Mouse (Mus musculus): ENCODE results near the gene Tcte3.
"Not testable (repeated sequence)": the region's sequence is repeated elsewhere in the genome, so short reads cannot be mapped to it uniquely, and the experiment has no call there.

Gene Tcte3

DNA sequence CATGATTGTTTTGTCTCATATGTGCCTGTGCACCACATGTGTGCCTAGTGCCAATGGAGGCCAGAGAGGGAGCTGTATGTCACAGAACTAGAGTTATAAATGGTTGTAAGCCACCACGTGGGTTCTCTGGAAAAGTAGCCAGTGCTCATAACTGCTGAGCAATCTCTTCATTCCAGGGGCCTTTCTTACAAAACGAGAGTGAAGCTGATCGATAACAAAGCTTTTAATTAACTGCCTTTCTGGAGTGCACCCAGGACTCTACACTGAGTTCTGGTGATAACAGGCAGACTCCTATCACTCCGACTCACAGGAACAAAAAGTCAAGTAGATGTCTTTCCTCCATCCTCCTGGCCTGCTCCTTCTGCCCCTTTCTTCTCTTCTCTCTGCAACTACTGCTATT lies 9.9 kb downstream of the Tcte3 start:
- DNase-seq (ENCODE audit: low read depth): not testable (repeated sequence)

DNA sequence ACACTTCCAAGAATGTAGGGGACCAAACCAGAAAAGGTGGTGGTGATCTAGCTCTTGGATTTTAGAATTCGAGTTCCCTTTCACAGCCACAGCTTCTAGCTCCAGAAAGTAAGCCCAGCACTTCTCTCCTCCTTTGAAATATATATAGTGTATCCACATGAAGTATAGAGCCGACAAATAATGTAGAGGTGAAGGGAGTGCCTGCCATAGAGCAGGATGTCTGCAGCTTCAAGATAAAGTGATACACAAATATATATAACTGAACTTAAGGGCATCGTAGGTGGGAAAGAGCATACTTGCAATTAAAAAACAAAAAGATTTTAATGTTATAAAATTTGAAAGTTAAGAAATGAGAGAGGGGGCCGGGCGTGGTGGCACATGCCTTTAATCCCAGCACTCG lies 15.8 kb downstream of the Tcte3 start:
- not testable (repeated sequence) for DNase-seq (ENCODE audit: low read depth)

DNA sequence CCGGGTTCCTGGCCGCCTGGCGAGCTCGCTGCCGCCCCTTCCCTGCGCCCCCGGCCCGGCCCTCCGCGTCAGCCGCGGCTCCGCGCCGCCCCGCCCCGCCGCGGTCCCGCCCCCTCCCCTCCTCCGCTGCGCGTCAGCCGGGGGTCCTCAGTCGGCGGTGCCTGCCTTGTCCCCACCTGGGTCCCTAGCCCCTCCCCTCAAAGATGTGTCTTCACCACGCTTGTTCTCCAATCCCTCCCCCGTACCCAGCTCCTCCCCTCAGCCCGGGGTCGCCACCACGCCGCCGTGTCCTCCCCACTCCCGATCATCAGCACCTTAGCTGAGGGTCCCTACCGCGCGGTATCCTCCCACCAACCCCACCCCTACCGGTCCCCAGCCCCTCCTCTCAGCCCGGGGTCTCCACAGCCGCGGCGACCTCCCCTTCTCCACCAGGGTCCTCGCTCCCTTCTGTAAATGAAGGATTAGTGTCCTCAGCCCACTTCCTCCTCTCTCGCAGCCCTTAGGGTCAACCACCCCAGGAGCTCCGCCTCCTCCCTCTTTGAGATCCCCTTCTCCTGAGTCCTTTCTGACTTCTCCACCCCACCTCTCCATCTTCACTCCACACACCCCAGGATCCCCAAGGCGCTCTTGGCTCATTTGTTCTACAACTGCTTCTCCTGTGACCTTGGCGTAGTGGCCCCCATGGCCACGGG lies 16.6 kb downstream of the Tcte3 start:
- not testable (repeated sequence) for DNase-seq (ENCODE audit: low read depth)

DNA sequence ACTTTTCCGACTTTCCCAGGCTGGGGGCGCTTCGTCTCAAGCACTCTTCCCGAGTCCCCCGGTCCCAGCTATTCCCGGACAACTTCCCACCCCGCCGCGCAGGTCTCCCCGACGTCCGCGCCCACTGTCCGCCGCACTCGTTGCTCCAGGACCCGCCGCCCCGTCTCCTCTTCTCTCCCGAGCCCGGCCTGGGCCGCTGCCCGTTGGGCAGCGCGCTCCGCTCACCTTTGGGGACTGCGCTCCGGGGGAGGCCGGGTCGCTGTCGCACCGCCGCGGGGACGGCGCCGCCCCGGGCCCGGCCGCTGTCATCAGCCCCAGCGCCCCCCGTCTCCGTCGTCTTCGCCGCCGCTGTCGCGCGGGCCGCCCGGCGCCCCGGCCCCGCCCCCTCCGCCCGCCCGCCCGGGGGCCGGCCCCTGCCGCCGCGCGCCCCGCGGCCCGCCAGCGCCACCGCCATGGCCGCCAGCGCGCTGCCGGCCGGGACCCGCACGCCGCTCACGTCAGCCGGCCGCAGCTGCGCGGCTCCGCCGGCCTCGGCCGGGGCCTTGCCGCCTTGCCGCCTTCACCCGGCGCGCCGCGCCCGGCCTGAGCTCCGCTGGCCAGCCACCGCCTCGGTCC lies 17.3 kb downstream of the Tcte3 start:
- DNase-seq (ENCODE audit: low read depth): not testable (repeated sequence)

DNA sequence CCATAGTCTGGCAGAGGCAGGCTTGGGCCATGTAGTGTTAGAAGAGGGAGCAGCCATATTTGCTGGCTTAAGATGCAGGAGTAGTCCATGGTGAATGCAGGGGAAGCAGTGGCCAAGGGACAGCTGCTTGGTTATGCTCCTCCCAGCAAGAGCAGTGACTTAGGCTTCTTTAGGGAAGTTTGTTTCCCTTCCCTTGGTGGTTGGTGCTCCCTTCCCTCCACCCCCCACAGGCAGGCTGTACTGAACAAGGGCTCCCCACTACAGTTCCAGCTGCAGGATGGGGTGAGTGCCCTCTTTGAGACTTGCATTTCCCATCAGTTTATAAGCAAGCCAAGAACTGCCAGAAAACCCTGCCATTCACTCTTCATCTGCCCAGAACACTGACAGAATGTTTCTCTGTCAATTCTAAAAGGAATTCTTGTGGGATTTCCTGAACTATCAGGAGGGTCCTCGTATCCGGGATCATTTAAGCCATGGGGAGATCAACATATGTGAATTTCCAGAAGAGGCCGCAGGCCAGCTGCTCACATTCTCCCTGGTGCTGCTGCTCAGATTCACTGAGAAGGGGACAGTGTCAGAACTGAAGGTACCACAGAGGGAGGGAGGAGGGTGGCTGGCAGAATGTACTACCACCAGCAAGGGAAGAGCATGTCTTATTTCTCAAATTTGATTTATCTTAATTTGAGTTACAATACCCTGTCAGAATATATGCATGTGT lies 19.6 kb downstream of the Tcte3 start:
- DNase-seq (ENCODE audit: low read depth): not testable (repeated sequence)

DNA sequence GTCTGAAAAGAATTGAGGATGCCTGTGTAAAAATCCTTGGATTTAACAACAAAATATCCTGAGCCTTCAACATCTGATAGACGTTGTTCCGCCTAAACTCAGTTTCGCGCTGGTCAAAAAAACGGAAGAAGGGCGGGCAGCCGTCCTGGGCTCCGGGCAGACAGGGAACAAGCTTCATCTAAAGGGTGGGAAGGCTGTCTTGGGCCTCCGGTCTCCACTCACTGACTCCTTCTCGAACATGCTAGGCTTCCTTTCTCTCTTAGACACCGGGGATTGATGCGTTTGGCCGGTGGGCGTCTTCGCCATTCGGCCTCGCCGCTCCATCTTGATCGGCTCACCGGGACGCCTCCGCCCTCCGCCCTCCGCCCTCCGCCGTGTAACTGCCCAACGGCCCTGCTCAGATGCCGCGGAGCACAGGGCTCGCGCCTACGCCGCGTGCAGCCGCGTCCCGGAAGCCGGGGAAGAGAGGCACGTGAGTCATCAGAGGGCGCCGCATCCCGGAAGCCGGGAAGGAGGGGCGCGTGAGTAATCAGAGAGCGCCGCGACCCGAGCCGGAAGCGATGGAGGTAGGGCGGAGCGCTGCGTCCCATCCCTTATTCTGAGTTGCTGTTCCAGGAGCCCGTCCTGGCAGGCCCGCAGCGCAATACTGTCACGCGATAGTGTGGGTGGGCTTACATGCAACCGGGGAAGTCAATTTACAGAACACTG lies 31.4 kb downstream of the Tcte3 start, which contains the start of gene Gm3435:
Gm3435 (plus strand) TSS at position 471 of the 708 bp plus-strand sequence.
- not testable (repeated sequence) for DNase-seq (ENCODE audit: low read depth)

DNA sequence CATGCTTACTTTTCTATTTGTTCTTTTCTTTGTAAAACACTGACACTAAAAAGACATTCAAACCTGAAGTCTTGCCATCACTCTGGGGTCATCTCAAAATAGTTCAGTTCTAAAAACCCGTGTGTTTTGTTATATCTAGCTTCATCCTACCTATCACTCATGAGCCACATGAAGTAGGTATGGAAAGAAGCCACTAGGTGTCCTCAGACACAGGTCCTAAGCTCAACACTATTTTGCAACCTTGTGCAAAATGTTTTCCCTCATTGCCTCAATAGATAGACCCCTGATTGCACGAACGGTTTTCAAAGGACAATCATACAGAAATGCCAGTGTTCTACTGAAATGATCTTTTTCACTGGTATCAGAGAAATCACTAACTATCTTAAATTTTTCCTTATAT lies 32.2 kb downstream of the Tcte3 start:
- DNase-seq (ENCODE audit: low read depth): not testable (repeated sequence)

DNA sequence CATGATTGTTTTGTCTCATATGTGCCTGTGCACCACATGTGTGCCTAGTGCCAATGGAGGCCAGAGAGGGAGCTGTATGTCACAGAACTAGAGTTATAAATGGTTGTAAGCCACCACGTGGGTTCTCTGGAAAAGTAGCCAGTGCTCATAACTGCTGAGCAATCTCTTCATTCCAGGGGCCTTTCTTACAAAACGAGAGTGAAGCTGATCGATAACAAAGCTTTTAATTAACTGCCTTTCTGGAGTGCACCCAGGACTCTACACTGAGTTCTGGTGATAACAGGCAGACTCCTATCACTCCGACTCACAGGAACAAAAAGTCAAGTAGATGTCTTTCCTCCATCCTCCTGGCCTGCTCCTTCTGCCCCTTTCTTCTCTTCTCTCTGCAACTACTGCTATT lies 41.2 kb downstream of the Tcte3 start:
- not testable (repeated sequence) for DNase-seq (ENCODE audit: low read depth)

DNA sequence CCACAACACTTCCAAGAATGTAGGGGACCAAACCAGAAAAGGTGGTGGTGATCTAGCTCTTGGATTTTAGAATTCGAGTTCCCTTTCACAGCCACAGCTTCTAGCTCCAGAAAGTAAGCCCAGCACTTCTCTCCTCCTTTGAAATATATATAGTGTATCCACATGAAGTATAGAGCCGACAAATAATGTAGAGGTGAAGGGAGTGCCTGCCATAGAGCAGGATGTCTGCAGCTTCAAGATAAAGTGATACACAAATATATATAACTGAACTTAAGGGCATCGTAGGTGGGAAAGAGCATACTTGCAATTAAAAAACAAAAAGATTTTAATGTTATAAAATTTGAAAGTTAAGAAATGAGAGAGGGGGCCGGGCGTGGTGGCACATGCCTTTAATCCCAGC lies 47.1 kb downstream of the Tcte3 start:
- not testable (repeated sequence) for DNase-seq (ENCODE audit: low read depth)

DNA sequence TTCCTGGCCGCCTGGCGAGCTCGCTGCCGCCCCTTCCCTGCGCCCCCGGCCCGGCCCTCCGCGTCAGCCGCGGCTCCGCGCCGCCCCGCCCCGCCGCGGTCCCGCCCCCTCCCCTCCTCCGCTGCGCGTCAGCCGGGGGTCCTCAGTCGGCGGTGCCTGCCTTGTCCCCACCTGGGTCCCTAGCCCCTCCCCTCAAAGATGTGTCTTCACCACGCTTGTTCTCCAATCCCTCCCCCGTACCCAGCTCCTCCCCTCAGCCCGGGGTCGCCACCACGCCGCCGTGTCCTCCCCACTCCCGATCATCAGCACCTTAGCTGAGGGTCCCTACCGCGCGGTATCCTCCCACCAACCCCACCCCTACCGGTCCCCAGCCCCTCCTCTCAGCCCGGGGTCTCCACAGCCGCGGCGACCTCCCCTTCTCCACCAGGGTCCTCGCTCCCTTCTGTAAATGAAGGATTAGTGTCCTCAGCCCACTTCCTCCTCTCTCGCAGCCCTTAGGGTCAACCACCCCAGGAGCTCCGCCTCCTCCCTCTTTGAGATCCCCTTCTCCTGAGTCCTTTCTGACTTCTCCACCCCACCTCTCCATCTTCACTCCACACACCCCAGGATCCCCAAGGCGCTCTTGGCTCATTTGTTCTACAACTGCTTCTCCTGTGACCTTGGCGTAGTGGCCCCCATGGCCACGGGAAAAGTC lies 48.0 kb downstream of the Tcte3 start:
- not testable (repeated sequence) for DNase-seq (ENCODE audit: low read depth)

DNA sequence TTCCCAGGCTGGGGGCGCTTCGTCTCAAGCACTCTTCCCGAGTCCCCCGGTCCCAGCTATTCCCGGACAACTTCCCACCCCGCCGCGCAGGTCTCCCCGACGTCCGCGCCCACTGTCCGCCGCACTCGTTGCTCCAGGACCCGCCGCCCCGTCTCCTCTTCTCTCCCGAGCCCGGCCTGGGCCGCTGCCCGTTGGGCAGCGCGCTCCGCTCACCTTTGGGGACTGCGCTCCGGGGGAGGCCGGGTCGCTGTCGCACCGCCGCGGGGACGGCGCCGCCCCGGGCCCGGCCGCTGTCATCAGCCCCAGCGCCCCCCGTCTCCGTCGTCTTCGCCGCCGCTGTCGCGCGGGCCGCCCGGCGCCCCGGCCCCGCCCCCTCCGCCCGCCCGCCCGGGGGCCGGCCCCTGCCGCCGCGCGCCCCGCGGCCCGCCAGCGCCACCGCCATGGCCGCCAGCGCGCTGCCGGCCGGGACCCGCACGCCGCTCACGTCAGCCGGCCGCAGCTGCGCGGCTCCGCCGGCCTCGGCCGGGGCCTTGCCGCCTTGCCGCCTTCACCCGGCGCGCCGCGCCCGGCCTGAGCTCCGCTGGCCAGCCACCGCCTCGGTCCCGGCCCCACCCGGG lies 48.7 kb downstream of the Tcte3 start:
- DNase-seq (ENCODE audit: low read depth): not testable (repeated sequence)

DNA sequence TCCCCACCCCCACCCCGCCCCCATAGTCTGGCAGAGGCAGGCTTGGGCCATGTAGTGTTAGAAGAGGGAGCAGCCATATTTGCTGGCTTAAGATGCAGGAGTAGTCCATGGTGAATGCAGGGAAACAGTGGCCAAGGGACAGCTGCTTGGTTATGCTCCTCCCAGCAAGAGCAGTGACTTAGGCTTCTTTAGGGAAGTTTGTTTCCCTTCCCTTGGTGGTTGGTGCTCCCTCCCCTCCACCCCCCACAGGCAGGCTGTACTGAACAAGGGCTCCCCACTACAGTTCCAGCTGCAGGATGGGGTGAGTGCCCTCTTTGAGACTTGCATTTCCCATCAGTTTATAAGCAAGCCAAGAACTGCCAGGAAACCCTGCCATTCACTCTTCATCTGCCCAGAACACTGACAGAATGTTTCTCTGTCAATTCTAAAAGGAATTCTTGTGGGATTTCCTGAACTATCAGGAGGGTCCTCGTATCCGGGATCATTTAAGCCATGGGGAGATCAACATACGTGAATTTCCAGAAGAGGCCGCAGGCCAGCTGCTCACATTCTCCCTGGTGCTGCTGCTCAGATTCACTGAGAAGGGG lies 51.1 kb downstream of the Tcte3 start:
- DNase-seq (ENCODE audit: low read depth): not testable (repeated sequence)

DNA sequence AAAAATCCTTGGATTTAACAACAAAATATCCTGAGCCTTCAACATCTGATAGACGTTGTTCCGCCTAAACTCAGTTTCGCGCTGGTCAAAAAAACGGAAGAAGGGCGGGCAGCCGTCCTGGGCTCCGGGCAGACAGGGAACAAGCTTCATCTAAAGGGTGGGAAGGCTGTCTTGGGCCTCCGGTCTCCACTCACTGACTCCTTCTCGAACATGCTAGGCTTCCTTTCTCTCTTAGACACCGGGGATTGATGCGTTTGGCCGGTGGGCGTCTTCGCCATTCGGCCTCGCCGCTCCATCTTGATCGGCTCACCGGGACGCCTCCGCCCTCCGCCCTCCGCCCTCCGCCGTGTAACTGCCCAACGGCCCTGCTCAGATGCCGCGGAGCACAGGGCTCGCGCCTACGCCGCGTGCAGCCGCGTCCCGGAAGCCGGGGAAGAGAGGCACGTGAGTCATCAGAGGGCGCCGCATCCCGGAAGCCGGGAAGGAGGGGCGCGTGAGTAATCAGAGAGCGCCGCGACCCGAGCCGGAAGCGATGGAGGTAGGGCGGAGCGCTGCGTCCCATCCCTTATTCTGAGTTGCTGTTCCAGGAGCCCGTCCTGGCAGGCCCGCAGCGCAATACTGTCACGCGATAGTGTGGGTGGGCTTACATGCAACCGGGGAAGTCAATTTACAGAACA lies 62.8 kb downstream of the Tcte3 start, which contains the start of the genes 9030025P20Rik and Gm3417:
9030025P20Rik (plus strand) TSS at position 107 of the 677 bp plus-strand sequence.
Gm3417 (minus strand) TSS at position 429 of the 677 bp plus-strand sequence.
- not testable (repeated sequence) for DNase-seq (ENCODE audit: low read depth)

DNA sequence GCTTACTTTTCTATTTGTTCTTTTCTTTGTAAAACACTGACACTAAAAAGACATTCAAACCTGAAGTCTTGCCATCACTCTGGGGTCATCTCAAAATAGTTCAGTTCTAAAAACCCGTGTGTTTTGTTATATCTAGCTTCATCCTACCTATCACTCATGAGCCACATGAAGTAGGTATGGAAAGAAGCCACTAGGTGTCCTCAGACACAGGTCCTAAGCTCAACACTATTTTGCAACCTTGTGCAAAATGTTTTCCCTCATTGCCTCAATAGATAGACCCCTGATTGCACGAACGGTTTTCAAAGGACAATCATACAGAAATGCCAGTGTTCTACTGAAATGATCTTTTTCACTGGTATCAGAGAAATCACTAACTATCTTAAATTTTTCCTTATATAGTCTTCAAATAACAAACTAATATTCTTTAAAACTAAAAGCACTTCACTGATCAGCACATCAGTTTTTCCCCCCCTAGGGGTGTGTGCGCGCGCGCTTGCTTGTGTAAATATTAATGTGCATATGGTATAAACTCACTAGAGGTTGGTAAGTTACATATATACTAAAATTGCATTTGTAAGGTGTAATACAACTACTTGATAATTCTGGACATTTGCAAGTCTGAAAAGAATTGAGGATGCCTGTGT lies 63.4 kb downstream of the Tcte3 start:
- not testable (repeated sequence) for DNase-seq (ENCODE audit: low read depth)

All from c-Kit-positive CD71-negative TER-119-negative erythroid progenitor cells, embryonic 14.5 days (primary cell).